Mouse (Mus musculus): Measurements from ENCODE around the gene C530008M17Rik. TPM values are rescaled to one million over a fixed set of nuclear protein-coding genes. Genes with fewer than 3 reads are reported as not detected.

The C530008M17Rik gene
- polyA plus RNA-seq, 1 experiment: 0.48 TPM

- Histone ChIP-seq H3K4me1 (ENCODE audit: control insufficient read depth, insufficient read depth, low read length) (no peaks in the 10 kb centered on the region), H3K4me3 (ENCODE audit: insufficient read depth, low read length) (no peak overlapping the region), H3K27ac (ENCODE audit: insufficient read depth, low read depth, low read length) (no peak overlapping the region)
- TF ChIP-seq POLR2A (IDR thresholded peaks at IDR 0.05; ENCODE audit: borderline replicate concordance, low read depth, low read length) (no peak), CTCF (IDR thresholded peaks at IDR 0.05; ENCODE audit: low read depth, low read length) (no peak)
Measured at GRCm38 (mm10) chr5:76683455-76683854, 27.1 kb downstream of the C530008M17Rik start.

GRCm38 (mm10) chr5:76684658-76685605 is 28.6 kb downstream of the C530008M17Rik start:
- TF ChIP-seq CTCF (IDR thresholded peaks at IDR 0.05; ENCODE audit: low read depth, low read length) (no peak), POLR2A (IDR thresholded peaks at IDR 0.05; ENCODE audit: borderline replicate concordance, low read depth, low read length) (no peak)
- Histone ChIP-seq H3K4me1 (ENCODE audit: control insufficient read depth, insufficient read depth, low read length) (no peaks in the 10 kb centered on the region), H3K27ac (ENCODE audit: insufficient read depth, low read depth, low read length) (no peak overlapping the region), H3K4me3 (ENCODE audit: insufficient read depth, low read length) (no peak overlapping the region)

GRCm38 (mm10) chr5:76687961-76688600 is 31.8 kb downstream of the C530008M17Rik start:
- no peaks in the 10 kb centered on the region for H3K4me1 ChIP-seq (ENCODE audit: control insufficient read depth, insufficient read depth, low read length)
- no peak overlapping the region for H3K4me3 ChIP-seq (ENCODE audit: insufficient read depth, low read length)
- no peak for TF ChIP-seq POLR2A (IDR thresholded peaks at IDR 0.05; ENCODE audit: borderline replicate concordance, low read depth, low read length)
- TF ChIP-seq CTCF (IDR thresholded peaks at IDR 0.05; ENCODE audit: low read depth, low read length): no peak
- H3K27ac ChIP-seq (ENCODE audit: insufficient read depth, low read depth, low read length): no peak overlapping the region

- Histone ChIP-seq H3K27ac (ENCODE audit: insufficient read depth, low read depth, low read length) (no peak overlapping the region), H3K4me1 (ENCODE audit: control insufficient read depth, insufficient read depth, low read length) (no peaks in the 10 kb centered on the region), H3K4me3 (ENCODE audit: insufficient read depth, low read length) (no peak overlapping the region)
- TF ChIP-seq POLR2A (IDR thresholded peaks at IDR 0.05; ENCODE audit: borderline replicate concordance, low read depth, low read length): no peak
- no peak for TF ChIP-seq CTCF (IDR thresholded peaks at IDR 0.05; ENCODE audit: low read depth, low read length)
Measured at GRCm38 (mm10) chr5:76688643-76689042, 32.3 kb downstream of the C530008M17Rik start.

DNA sequence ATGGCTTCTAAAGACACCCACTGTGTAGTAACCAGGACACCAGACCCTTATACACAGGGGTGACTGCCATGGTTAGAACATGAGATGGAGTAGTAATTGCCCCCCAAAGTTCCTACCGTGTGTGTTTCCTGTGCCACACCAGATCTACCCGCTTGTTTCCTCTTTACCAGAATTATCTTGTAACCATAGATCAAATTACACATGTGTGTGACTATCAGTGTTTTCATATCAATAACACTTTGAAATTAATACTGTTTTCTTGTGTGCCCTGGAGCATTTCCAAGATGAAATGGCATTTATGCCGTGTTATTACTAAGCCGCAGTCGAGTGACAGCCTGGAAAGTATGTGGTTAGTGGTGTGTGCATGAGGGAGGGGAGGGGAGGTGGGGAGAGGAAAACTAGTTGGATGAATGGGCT is 33.9 kb downstream of the C530008M17Rik start:
- Histone ChIP-seq H3K4me3 (ENCODE audit: insufficient read depth, low read length) (no peak overlapping the region), H3K27ac (ENCODE audit: insufficient read depth, low read depth, low read length) (no peak overlapping the region), H3K4me1 (ENCODE audit: control insufficient read depth, insufficient read depth, low read length) (no peaks in the 10 kb centered on the region)
- TF ChIP-seq CTCF (IDR thresholded peaks at IDR 0.05; ENCODE audit: low read depth, low read length): no peak

- TF ChIP-seq CTCF (IDR thresholded peaks at IDR 0.05; ENCODE audit: low read depth, low read length) (no peak), POLR2A (IDR thresholded peaks at IDR 0.05; ENCODE audit: borderline replicate concordance, low read depth, low read length) (no peak)
- Histone ChIP-seq H3K4me3 (ENCODE audit: insufficient read depth, low read length) (no peak overlapping the region), H3K27ac (ENCODE audit: insufficient read depth, low read depth, low read length) (no peak overlapping the region), H3K4me1 (ENCODE audit: control insufficient read depth, insufficient read depth, low read length) (no peaks in the 10 kb centered on the region)
Measured at GRCm38 (mm10) chr5:76691251-76691650, 34.9 kb downstream of the C530008M17Rik start.

- Histone ChIP-seq H3K27ac (ENCODE audit: insufficient read depth, low read depth, low read length) (no peak overlapping the region), H3K4me1 (ENCODE audit: control insufficient read depth, insufficient read depth, low read length) (no peaks in the 10 kb centered on the region), H3K4me3 (ENCODE audit: insufficient read depth, low read length) (no peak overlapping the region)
- TF ChIP-seq POLR2A (IDR thresholded peaks at IDR 0.05; ENCODE audit: borderline replicate concordance, low read depth, low read length): no peak
- TF ChIP-seq CTCF (IDR thresholded peaks at IDR 0.05; ENCODE audit: low read depth, low read length): no peak
Measured at GRCm38 (mm10) chr5:76691706-76692424, 35.6 kb downstream of the C530008M17Rik start.

- no peaks in the 10 kb centered on the region for H3K4me1 ChIP-seq (ENCODE audit: control insufficient read depth, insufficient read depth, low read length)
- H3K4me3 ChIP-seq (ENCODE audit: insufficient read depth, low read length): no peak overlapping the region
Measured at GRCm38 (mm10) chr5:76697536-76697935, 41.2 kb downstream of the C530008M17Rik start.

DNA sequence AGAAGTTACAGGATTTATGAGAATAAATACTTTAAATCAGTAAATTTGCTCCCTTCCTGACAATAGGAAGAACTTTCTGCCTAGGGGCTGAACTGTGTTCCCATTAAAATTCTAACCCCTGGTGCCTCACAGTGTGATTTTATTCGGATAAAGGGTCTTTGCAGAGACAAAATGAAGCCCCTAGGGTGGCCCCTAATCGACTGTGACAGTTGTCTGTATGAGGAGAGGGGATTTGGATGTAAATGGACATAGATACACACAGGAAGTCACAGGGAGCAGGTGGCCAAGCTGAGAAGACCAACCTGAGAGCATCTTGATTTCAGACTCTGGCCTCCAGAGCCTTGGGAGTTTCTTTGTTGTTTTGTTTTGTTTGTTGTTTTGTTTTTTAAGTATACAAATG is 41.9 kb downstream of the C530008M17Rik start:
- no peaks in the 10 kb centered on the region for H3K4me1 ChIP-seq (ENCODE audit: control insufficient read depth, insufficient read depth, low read length)
- TF ChIP-seq POLR2A (IDR thresholded peaks at IDR 0.05; ENCODE audit: borderline replicate concordance, low read depth, low read length) (no peak), CTCF (IDR thresholded peaks at IDR 0.05; ENCODE audit: low read depth, low read length) (no peak)
- H3K4me3 ChIP-seq (ENCODE audit: insufficient read depth, low read length): no peak overlapping the region
- no peak overlapping the region for H3K27ac ChIP-seq (ENCODE audit: insufficient read depth, low read depth, low read length)

More at GRCm38 (mm10) chr5:76697536-76697935, 41.2 kb downstream of the C530008M17Rik start:
- TF ChIP-seq CTCF (IDR thresholded peaks at IDR 0.05; ENCODE audit: low read depth, low read length) (no peak), POLR2A (IDR thresholded peaks at IDR 0.05; ENCODE audit: borderline replicate concordance, low read depth, low read length) (no peak)
- H3K27ac ChIP-seq (ENCODE audit: insufficient read depth, low read depth, low read length): no peak overlapping the region

All from bone marrow macrophage, adult 2 months (primary cell).